Mouse (Mus musculus): ENCODE data around the gene Hoxd4. TPM values are rescaled to one million over a fixed set of nuclear protein-coding genes. Genes with fewer than 3 reads are reported as not detected.

Gene Hoxd4
- polyA plus RNA-seq, 1 experiment from 2014 or later, result 4.3 TPM

DNA sequence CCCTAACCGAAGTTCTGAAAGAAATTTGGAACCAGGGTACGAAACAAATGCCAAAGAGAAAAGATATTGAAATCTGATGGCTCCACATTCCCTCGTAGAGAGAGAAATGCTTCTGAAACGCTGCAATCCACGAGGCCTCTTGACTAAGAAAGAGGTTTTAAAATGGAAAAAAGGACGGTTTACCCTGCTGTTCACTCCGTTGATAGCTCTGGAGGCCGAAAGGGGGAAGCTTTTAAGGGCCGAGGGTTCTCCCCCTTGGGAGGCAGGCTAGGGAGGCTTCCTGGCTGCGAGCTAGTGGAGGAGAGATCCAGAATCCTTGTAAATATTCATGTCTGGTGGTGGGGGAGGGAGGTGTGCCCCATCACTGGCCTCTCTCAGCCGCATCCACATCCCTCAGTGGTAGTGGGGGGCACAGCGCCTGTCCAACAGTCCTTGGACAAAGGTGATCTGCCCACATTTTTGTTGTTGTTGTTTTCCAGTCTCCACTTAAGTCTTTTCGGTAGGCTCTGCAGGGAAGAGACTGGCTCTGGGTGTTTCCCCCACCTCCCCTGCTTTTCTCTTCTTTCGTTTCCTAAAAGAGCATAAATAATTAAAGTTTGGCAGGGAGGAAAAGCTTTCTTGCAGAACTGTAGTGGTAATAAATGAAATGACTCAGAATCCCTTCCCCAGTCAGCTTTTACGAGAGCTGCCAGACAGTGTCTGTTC is 32.7 kb upstream of the Hoxd4 start, which contains the start of gene Hoxd11:
Hoxd11 (plus strand) TSS at position 667 of the 705 bp plus-strand sequence.
- no peak for ATAC-seq (ENCODE audit: low FRiP score)
- no peak within 1 kb of the TSS for H3K27ac ChIP-seq
- no peak for DNase-seq (ENCODE audit: low spot score)
- peaks cover 99% of the 10 kb centered on the region for H3K27me3 ChIP-seq (ENCODE audit: control insufficient read depth, insufficient read depth, low read length)
- H3K4me3 ChIP-seq (replicated peaks; ENCODE audit: low read length), result no peak within 1 kb of the TSS
- no peaks in the 10 kb centered on the region for H3K36me3 ChIP-seq (replicated peaks; ENCODE audit: control insufficient read depth, insufficient read depth)
- H3K4me1 ChIP-seq (replicated peaks; ENCODE audit: control insufficient read depth, insufficient read depth, low read length), result no peaks in the 10 kb centered on the region
- no peak within 1 kb of the TSS for H3K4me2 ChIP-seq (replicated peaks)
- WGBS, result 2% methylated on average over 15 of the region's 15 CpGs
- no peak within 1 kb of the TSS for H3K9ac ChIP-seq
- no peaks in the 10 kb centered on the region for H3K9me3 ChIP-seq (ENCODE audit: control insufficient read depth, low read length)

DNA sequence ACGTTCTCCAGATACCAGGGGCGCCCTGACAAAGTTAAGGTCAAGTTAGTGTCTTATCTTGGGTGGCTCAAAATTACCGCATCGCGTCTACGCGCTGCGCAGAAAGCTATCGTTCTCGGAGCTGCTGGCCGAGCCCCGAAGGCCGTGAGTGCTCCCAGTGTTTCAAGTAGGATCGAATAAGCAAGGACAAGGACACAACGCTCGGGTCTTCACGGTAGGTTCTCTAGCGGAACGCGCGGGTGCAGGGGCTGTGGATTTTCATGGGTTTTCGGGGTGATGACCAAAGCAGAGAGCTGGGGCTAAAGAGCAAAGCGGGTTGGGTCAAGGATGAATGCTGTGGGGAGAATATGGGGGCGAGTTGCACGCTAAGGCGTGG is 32.1 kb upstream of the Hoxd4 start:
- Histone ChIP-seq H3K9ac (no peak overlapping the region), H3K4me3 (replicated peaks; ENCODE audit: low read length) (no peak overlapping the region), H3K36me3 (replicated peaks; ENCODE audit: control insufficient read depth, insufficient read depth) (no peaks in the 10 kb centered on the region), H3K4me2 (replicated peaks) (no peak overlapping the region), H3K4me1 (replicated peaks; ENCODE audit: control insufficient read depth, insufficient read depth, low read length) (no peaks in the 10 kb centered on the region), H3K27ac (no peak overlapping the region), H3K27me3 (ENCODE audit: control insufficient read depth, insufficient read depth, low read length) (peaks cover 99% of the 10 kb centered on the region), H3K9me3 (ENCODE audit: control insufficient read depth, low read length) (no peaks in the 10 kb centered on the region)
- WGBS, result under 1% methylated on average over 26 of the region's 26 CpGs
- no peak for ATAC-seq (ENCODE audit: low FRiP score)
- DNase-seq (ENCODE audit: low spot score), result no peak

- Histone ChIP-seq H3K9me3 (ENCODE audit: control insufficient read depth, low read length) (no peaks in the 10 kb centered on the region), H3K4me1 (replicated peaks; ENCODE audit: control insufficient read depth, insufficient read depth, low read length) (no peaks in the 10 kb centered on the region), H3K4me2 (replicated peaks) (no peak overlapping the region), H3K27ac (no peak overlapping the region), H3K27me3 (ENCODE audit: control insufficient read depth, insufficient read depth, low read length) (peaks cover 99% of the 10 kb centered on the region), H3K9ac (no peak overlapping the region), H3K36me3 (replicated peaks; ENCODE audit: control insufficient read depth, insufficient read depth) (no peaks in the 10 kb centered on the region), H3K4me3 (replicated peaks; ENCODE audit: low read length) (no peak overlapping the region)
- ATAC-seq (ENCODE audit: low FRiP score) (no peak), DNase-seq (ENCODE audit: low spot score) (no peak)
- WGBS, result under 1% methylated on average over 23 of the region's 23 CpGs
Measured at GRCm38 (mm10) chr2:74679980-74680379, 31.7 kb upstream of the Hoxd4 start.

GRCm38 (mm10) chr2:74680561-74681398 is 30.9 kb upstream of the Hoxd4 start:
- H3K9me3 ChIP-seq (ENCODE audit: control insufficient read depth, low read length), result no peaks in the 10 kb centered on the region
- peaks cover 99% of the 10 kb centered on the region for H3K27me3 ChIP-seq (ENCODE audit: control insufficient read depth, insufficient read depth, low read length)
- H3K9ac ChIP-seq, result no peak overlapping the region
- H3K36me3 ChIP-seq (replicated peaks; ENCODE audit: control insufficient read depth, insufficient read depth), result no peaks in the 10 kb centered on the region
- H3K4me2 ChIP-seq (replicated peaks), result no peak overlapping the region
- H3K4me1 ChIP-seq (replicated peaks; ENCODE audit: control insufficient read depth, insufficient read depth, low read length), result no peaks in the 10 kb centered on the region
- 1% methylated on average over 21 of the region's 21 CpGs for WGBS
- H3K4me3 ChIP-seq (replicated peaks; ENCODE audit: low read length), result no peak overlapping the region
- no peak overlapping the region for H3K27ac ChIP-seq
- DNase-seq (ENCODE audit: low spot score) (no peak), ATAC-seq (ENCODE audit: low FRiP score) (no peak)

DNA sequence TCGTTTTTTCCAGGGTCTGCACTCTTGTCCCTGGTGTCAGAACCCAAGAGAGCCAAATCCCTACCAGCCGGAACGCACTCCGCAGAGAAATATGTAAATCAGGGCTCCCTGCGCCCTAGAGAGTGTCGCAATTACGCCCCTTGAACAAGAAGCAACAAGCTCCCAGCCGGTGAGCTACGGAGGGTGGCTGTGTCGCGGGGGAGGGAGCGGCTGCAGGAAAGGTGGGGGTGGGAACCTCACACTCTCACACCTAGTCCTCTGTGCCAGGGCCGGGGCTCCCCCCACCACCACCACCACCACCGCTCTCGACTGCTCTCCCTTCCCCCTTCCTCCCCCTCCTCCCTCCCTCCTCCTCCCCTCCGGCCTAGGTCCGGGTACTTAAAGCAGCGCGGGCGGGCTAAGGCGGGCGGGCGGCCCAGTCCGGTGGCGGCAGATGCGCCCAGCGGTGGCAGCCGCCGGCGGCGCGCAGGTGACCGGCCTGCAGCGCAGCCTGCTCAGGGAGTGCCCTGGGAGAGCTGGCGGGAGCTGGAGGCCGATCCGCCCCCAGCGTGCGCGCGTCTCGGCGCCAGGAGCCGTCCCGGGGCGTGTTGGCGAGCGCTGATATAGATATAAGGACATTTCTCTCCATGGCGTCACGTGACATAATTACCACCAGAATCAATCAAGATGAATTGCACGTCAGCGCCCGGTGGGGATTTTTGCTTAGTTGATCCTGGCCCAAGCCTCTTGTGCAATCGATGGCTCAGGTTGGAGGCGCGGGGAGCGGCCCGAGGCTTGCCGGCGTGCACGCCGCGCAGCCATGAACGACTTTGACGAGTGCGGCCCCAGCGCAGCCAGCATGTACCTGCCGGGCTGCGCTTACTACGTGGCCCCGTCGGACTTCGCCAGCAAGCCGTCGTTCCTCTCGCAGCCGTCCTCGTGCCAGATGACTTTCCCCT is 29.9 kb upstream of the Hoxd4 start:
- Histone ChIP-seq H3K4me1 (replicated peaks; ENCODE audit: control insufficient read depth, insufficient read depth, low read length) (no peaks in the 10 kb centered on the region), H3K9me3 (ENCODE audit: control insufficient read depth, low read length) (no peaks in the 10 kb centered on the region), H3K27ac (no peak overlapping the region), H3K4me2 (replicated peaks) (no peak overlapping the region), H3K27me3 (ENCODE audit: control insufficient read depth, insufficient read depth, low read length) (peaks cover 99% of the 10 kb centered on the region), H3K36me3 (replicated peaks; ENCODE audit: control insufficient read depth, insufficient read depth) (no peaks in the 10 kb centered on the region), H3K4me3 (replicated peaks; ENCODE audit: low read length) (no peak overlapping the region), H3K9ac (no peak overlapping the region)
- under 1% methylated on average over 70 of the region's 78 CpGs for WGBS
- ATAC-seq (ENCODE audit: low FRiP score), result no peak
- DNase-seq (ENCODE audit: low spot score), result no peak

DNA sequence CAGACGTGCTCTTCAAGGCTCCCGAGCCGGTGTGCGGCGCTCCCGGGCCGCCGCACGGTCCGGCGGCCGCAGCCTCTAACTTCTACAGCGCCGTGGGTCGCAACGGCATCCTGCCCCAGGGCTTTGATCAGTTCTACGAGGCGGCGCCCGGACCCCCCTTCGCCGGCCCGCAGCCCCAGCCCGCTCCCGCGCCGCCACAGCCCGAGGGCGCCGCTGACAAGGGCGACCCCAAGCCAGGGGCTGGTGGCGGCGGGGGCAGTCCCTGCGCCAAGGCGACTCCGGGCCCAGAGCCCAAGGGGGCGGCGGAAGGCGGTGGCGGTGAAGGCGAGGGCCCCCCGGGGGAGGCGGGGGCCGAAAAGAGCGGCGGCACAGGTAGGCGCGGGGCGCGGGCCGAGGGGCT is 28.9 kb upstream of the Hoxd4 start:
- H3K4me3 ChIP-seq (replicated peaks; ENCODE audit: low read length), result no peak overlapping the region
- DNase-seq (ENCODE audit: low spot score), result no peak
- ATAC-seq (ENCODE audit: low FRiP score), result no peak
- H3K9ac ChIP-seq, result no peak overlapping the region
- H3K4me2 ChIP-seq (replicated peaks), result peak overlapping the region; percentile 15; the same call in 1 of the 2 replicates
- no peak overlapping the region for H3K27ac ChIP-seq
- no peaks in the 10 kb centered on the region for H3K9me3 ChIP-seq (ENCODE audit: control insufficient read depth, low read length)
- H3K27me3 ChIP-seq (ENCODE audit: control insufficient read depth, insufficient read depth, low read length), result peaks cover 99% of the 10 kb centered on the region
- no peaks in the 10 kb centered on the region for H3K36me3 ChIP-seq (replicated peaks; ENCODE audit: control insufficient read depth, insufficient read depth)
- no peaks in the 10 kb centered on the region for H3K4me1 ChIP-seq (replicated peaks; ENCODE audit: control insufficient read depth, insufficient read depth, low read length)
- 1% methylated on average over 49 of the region's 51 CpGs for WGBS

- H3K4me2 ChIP-seq (replicated peaks), result no peak overlapping the region
- H3K9ac ChIP-seq, result no peak overlapping the region
- H3K4me1 ChIP-seq (replicated peaks; ENCODE audit: control insufficient read depth, insufficient read depth, low read length), result no peaks in the 10 kb centered on the region
- no peak overlapping the region for H3K27ac ChIP-seq
- no peaks in the 10 kb centered on the region for H3K36me3 ChIP-seq (replicated peaks; ENCODE audit: control insufficient read depth, insufficient read depth)
- no peaks in the 10 kb centered on the region for H3K9me3 ChIP-seq (ENCODE audit: control insufficient read depth, low read length)
- DNase-seq (ENCODE audit: low spot score) (no peak), ATAC-seq (ENCODE audit: low FRiP score) (no peak)
- peaks cover 99% of the 10 kb centered on the region for H3K27me3 ChIP-seq (ENCODE audit: control insufficient read depth, insufficient read depth, low read length)
- no peak overlapping the region for H3K4me3 ChIP-seq (replicated peaks; ENCODE audit: low read length)
- 1% methylated on average over 17 of the region's 18 CpGs for WGBS
Measured at GRCm38 (mm10) chr2:74683471-74683951, 28.2 kb upstream of the Hoxd4 start.

- H3K9ac ChIP-seq, result no peak overlapping the region
- H3K27me3 ChIP-seq (ENCODE audit: control insufficient read depth, insufficient read depth, low read length), result peaks cover 99% of the 10 kb centered on the region
- no peaks in the 10 kb centered on the region for H3K9me3 ChIP-seq (ENCODE audit: control insufficient read depth, low read length)
- no peak overlapping the region for H3K27ac ChIP-seq
- 1% methylated on average over 12 of the region's 12 CpGs for WGBS
- no peaks in the 10 kb centered on the region for H3K4me1 ChIP-seq (replicated peaks; ENCODE audit: control insufficient read depth, insufficient read depth, low read length)
- no peaks in the 10 kb centered on the region for H3K36me3 ChIP-seq (replicated peaks; ENCODE audit: control insufficient read depth, insufficient read depth)
- H3K4me3 ChIP-seq (replicated peaks; ENCODE audit: low read length), result no peak overlapping the region
- ATAC-seq (ENCODE audit: low FRiP score) (no peak), DNase-seq (ENCODE audit: low spot score) (no peak)
- H3K4me2 ChIP-seq (replicated peaks), result no peak overlapping the region
Measured at GRCm38 (mm10) chr2:74684106-74684505, 27.6 kb upstream of the Hoxd4 start.
